Mouse (Mus musculus) embryonic facial prominence, embryonic 13.5 days (tissue): ENCODE measurements around the gene Rnf5. TPM values are rescaled to one million over a fixed set of nuclear protein-coding genes. Genes with fewer than 3 reads are reported as not detected.

ENCODE experiments used
- ATAC-seq: fragments of 200-750 bp; cut with Nextera tagmentation; 2 replicates; pipeline ENCODE4 v1.8.0; 2017; ENCODE audit warnings: low read depth; ENCODE audit not compliant: insufficient number of reproducible peaks, insufficient read depth, low FRiP score, low TSS enrichment
- H3K27ac ChIP-seq: fragments of 300-500 bp; sonication (generic); 2 replicates; pipeline ENCODE4 v1.5.1; 2015; ENCODE audit warnings: moderate library complexity, mild to moderate bottlenecking, inconsistent platforms
- H3K27me3 ChIP-seq: fragments of 300-500 bp; sonication (generic); 2 replicates; pipeline ENCODE4 v1.6.1; 2015; ENCODE audit warnings: mild to moderate bottlenecking, inconsistent platforms
- H3K36me3 ChIP-seq: fragments of 300-500 bp; sonication (generic); 2 replicates; pipeline ENCODE4 v1.6.1; 2015; ENCODE audit warnings: mild to moderate bottlenecking, inconsistent platforms
- H3K4me1 ChIP-seq: fragments of 300-500 bp; sonication (generic); 2 replicates; pipeline ENCODE4 v1.6.1; 2015; ENCODE audit warnings: inconsistent platforms
- H3K4me2 ChIP-seq: fragments of 300-500 bp; sonication (generic); 2 replicates; pipeline ENCODE4 v1.6.1; 2015; ENCODE audit warnings: moderate library complexity, mild to moderate bottlenecking, inconsistent platforms
- H3K4me3 ChIP-seq: fragments of 300-500 bp; sonication (generic); 2 replicates; pipeline ENCODE4 v1.5.1; 2015; ENCODE audit warnings: mild to moderate bottlenecking, inconsistent platforms
- H3K9ac ChIP-seq: fragments of 300-500 bp; sonication (generic); 2 replicates; pipeline ENCODE4 v1.6.1; 2015; ENCODE audit warnings: mild to moderate bottlenecking, inconsistent platforms
- H3K9me3 ChIP-seq: fragments of 300-500 bp; sonication (generic); 2 replicates; pipeline ENCODE4 v1.6.1; 2016; ENCODE audit warnings: inconsistent platforms
- WGBS: fragments of 180-500 bp; shearing (Covaris S2); methylation state at CpG from one replicate; pipeline ENCODE4 v1.1.7; 2015; ENCODE audit warnings: mixed read lengths; 5-methylcytosine and 5-hydroxymethylcytosine counted together
- polyA plus RNA-seq: library from polyadenylated mRNA; unstranded; fragments of >200 nt; fragmentation: Nextera tagmentation; extraction: Ambion mirVana; gene quantifications from 2 replicates; pipeline ENCODE4 v1.2.1, GENCODE M21; 2015

Gene Rnf5
- polyA plus RNA-seq, 1 experiment from 2014 or later: 130 TPM

DNA sequence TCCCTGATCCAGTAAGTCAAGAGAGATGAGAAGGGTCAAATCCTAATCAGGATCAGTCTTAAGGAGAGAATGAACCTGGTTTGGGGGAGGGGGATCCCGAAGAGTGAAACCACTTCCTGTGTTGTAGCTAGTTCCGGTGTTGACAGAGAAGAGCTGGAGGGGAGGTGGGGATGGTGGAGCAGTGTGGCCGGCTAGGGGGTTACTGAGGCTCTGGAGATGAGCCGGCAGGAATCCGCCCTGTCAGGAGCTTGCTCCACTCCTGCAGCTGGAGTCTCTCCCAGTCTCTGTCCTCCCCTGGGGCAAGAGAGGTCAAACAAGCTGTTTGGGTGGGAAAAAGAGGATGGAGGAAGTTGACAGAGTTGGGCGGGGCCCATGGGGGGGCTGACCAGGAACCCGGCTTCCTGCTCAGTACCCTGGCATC lies 13.8 kb downstream of the Rnf5 start, which contains the start of gene Gpsm3:
Gene Gpsm3 (plus strand): TSS at position 126 of the 421 bp plus-strand sequence.
- H3K4me3 ChIP-seq: no peak within 1 kb of the TSS; the same call in none of the 2 replicates
- H3K4me1 ChIP-seq: peaks cover 62% of the 10 kb centered on the region
- no peak for ATAC-seq
- WGBS: 11% methylated on average over 7 of the region's 7 CpGs
- H3K9ac ChIP-seq: 0 out of 2 replicates have a peak within 1 kb of the TSS, but pooled peaks have one; percentile 27
- no peaks in the 10 kb centered on the region for H3K27me3 ChIP-seq
- no peaks in the 10 kb centered on the region for H3K9me3 ChIP-seq
- H3K36me3 ChIP-seq: peaks cover 8% of the 10 kb centered on the region
- H3K4me2 ChIP-seq: peak within 1 kb of the TSS; percentile 96
- H3K27ac ChIP-seq: peak within 1 kb of the TSS; percentile 99; the same call in 1 of the 2 replicates

DNA sequence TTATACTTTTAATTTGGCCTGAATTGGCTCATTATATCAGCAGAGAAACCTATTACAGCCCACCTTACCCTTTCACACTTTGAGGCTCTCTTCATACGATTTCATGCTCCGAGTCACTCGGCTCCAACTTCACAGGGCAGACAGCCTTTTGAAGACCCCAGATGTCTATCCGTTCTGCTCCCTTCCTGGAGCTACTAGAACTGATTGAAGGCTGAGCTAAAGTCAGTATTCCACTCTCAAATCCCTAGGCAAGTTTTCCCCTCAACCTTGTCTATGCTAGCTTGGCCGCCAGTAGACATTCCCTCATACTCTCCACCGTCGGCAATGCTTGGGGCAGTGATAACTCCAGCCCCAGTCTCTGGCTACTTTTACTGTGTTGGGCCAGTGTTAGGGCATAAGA lies 14.3 kb downstream of the Rnf5 start:
- H3K9me3 ChIP-seq: no peaks in the 10 kb centered on the region
- H3K27me3 ChIP-seq: no peaks in the 10 kb centered on the region
- H3K9ac ChIP-seq: no peak overlapping the region
- no peak for ATAC-seq
- peaks cover 58% of the 10 kb centered on the region for H3K4me1 ChIP-seq
- 25% methylated on average over 7 of the region's 7 CpGs for WGBS
- no peak overlapping the region; the same call in 1 of the 2 replicates for H3K27ac ChIP-seq
- H3K4me3 ChIP-seq: no peak overlapping the region
- peaks cover 3% of the 10 kb centered on the region; the same call in 1 of the 2 replicates for H3K36me3 ChIP-seq
- peak overlapping the region; percentile 96 for H3K4me2 ChIP-seq

DNA sequence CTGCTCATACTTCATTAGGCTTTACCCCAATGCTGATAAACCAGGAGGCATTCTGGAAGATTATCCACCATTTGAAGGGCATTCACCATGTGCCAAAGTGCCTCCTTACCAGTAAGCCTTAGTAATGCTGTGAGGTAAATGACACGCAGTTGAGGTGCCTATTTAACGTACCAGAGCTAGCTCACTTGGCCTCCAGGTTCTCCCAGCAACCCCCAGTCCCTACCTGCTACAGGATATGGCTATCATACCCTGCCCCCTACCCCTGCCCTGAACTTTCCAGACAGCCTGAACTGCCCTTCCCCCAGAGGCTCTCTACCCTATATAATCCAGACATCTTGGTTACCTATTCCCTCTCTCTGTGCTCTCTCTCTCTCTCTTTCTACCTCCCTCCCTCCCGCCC lies 14.7 kb downstream of the Rnf5 start:
- WGBS: 56% methylated on average over 3 of the region's 3 CpGs
- Histone ChIP-seq H3K27ac (no peak overlapping the region), H3K4me2 (no peak overlapping the region; the same call in 1 of the 2 replicates), H3K9me3 (no peaks in the 10 kb centered on the region), H3K4me1 (peaks cover 53% of the 10 kb centered on the region), H3K4me3 (no peak overlapping the region), H3K27me3 (no peaks in the 10 kb centered on the region), H3K36me3 (no peaks in the 10 kb centered on the region), H3K9ac (no peak overlapping the region)
- ATAC-seq: no peak

GRCm38 (mm10) chr17:34587814-34588213 lies 15.7 kb downstream of the Rnf5 start:
- peaks cover 52% of the 10 kb centered on the region for H3K4me1 ChIP-seq

GRCm38 (mm10) chr17:34587423-34587811 lies 16.1 kb downstream of the Rnf5 start:
- no peaks in the 10 kb centered on the region for H3K36me3 ChIP-seq
- H3K9me3 ChIP-seq: no peaks in the 10 kb centered on the region
- H3K4me1 ChIP-seq: peaks cover 52% of the 10 kb centered on the region
- ATAC-seq: peak; percentile 77
- peak overlapping the region; percentile 91 for H3K4me2 ChIP-seq
- peak overlapping the region; percentile 98 for H3K27ac ChIP-seq
- under 1% methylated on average over 50 of the region's 50 CpGs for WGBS
- H3K9ac ChIP-seq: peak overlapping the region; percentile 95
- H3K27me3 ChIP-seq: no peaks in the 10 kb centered on the region
- H3K4me3 ChIP-seq: peak overlapping the region; percentile 75

More at GRCm38 (mm10) chr17:34587814-34588213, 15.7 kb downstream of the Rnf5 start:
- ATAC-seq: no peak
- Histone ChIP-seq H3K27ac (peak overlapping the region; percentile 98), H3K9ac (peak overlapping the region; percentile 95), H3K4me2 (peak overlapping the region; percentile 91), H3K36me3 (no peaks in the 10 kb centered on the region), H3K9me3 (no peaks in the 10 kb centered on the region), H3K4me3 (peak overlapping the region; percentile 75), H3K27me3 (no peaks in the 10 kb centered on the region)
- 3% methylated on average over 19 of the region's 19 CpGs for WGBS

- no peaks in the 10 kb centered on the region for H3K36me3 ChIP-seq
- H3K27ac ChIP-seq: peak overlapping the region; percentile 98
- peaks cover 52% of the 10 kb centered on the region for H3K4me1 ChIP-seq
- H3K27me3 ChIP-seq: no peaks in the 10 kb centered on the region
- peak overlapping the region; percentile 95 for H3K9ac ChIP-seq
- H3K4me3 ChIP-seq: peak overlapping the region; percentile 75
- peak overlapping the region; percentile 91 for H3K4me2 ChIP-seq
- ATAC-seq: peak; percentile 79
- under 1% methylated on average over 38 of the region's 38 CpGs for WGBS
- no peaks in the 10 kb centered on the region for H3K9me3 ChIP-seq
Observed at GRCm38 (mm10) chr17:34586796-34587422, 16.6 kb downstream of the Rnf5 start.

DNA sequence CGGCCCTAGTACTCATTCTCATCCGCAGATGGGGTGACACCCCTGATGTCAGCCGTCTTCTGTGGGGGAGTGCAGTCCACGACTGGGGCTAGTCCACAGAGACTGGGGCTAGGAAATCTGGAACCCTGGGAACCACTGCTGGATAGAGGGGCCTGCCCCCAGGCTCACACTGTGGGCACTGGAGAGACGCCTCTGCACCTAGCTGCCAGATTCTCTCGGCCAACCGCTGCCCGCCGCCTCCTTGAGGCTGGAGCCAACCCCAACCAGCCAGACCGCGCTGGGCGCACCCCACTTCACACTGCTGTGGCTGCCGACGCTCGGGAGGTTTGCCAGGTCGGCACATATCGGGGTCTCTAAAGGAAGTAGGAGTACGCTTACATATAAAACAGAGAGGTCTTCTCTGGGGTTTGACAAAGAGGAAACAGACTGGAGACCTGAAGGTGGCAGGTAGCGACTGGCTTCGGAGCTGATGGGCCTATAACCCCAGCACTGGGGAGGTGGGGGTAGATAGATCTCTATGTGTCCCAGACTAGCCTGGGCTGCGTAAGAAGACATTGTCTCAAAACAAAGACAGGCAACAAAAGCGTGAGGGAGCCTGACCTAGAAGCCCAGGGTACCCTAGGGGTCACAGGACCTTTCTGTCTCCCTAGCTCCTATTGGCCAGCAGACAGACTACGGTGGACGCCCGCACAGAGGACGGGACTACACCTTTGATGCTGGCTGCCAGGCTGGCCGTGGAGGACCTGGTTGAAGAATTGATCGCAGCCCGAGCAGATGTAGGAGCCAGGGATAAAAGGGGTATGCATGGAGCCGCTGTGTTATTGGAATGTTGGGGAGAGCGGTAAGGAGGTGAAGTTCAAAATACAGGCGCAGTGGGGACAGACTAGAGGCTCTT lies 17.4 kb downstream of the Rnf5 start:
- H3K27ac ChIP-seq: peak overlapping the region; percentile 98
- ATAC-seq: no peak
- H3K4me2 ChIP-seq: peak overlapping the region; percentile 91
- H3K9me3 ChIP-seq: no peaks in the 10 kb centered on the region
- no peaks in the 10 kb centered on the region for H3K27me3 ChIP-seq
- peaks cover 46% of the 10 kb centered on the region for H3K4me1 ChIP-seq
- WGBS: 22% methylated on average over 32 of the region's 32 CpGs
- H3K4me3 ChIP-seq: peak overlapping the region; percentile 75
- no peaks in the 10 kb centered on the region for H3K36me3 ChIP-seq
- H3K9ac ChIP-seq: peak overlapping the region; percentile 95

DNA sequence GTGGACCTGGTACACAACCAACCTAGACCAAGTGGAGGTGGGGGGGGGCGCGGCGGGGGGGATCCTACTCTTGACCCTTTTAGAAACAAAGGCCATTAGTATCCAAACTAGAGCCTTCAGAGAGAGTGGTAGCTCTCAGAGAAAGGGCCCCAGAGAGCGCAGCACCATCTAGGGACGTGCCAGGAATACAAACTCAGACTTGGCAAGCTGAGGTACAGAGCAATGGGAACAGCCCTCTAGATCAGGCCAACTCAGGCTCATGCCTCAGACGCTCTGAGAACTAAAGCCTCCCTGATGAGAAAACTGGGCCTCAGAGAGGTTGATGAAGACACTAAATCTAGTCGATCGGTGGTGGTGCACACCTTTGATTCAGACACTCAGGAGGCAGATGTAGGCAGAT lies 18.4 kb downstream of the Rnf5 start:
- H3K4me2 ChIP-seq: no peak overlapping the region
- no peak for ATAC-seq
- no peaks in the 10 kb centered on the region for H3K9me3 ChIP-seq
- peaks cover 36% of the 10 kb centered on the region for H3K4me1 ChIP-seq
- no peak overlapping the region for H3K4me3 ChIP-seq
- H3K27ac ChIP-seq: no peak overlapping the region
- WGBS: 91% methylated on average over 8 of the region's 8 CpGs
- no peaks in the 10 kb centered on the region for H3K27me3 ChIP-seq
- no peak overlapping the region for H3K9ac ChIP-seq
- H3K36me3 ChIP-seq: no peaks in the 10 kb centered on the region

DNA sequence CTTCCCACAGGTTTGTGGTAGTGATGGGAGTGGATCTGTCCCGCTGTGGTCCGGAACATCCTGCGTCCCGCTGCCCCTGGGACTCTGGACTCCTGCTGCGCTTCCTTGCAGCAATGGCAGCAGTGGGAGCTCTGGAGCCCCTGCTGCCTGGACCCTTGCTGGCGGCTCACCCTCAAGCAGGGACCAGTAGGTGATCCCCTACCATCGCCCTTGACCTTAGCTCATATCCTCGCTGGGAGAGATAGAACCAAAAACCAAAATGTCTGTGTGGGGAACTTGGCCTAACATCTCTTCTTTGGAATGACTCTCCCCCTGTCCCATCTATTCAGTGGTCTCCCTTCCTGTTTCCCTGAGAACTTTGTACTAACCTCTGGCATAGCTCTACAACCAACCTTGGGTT lies 19.7 kb downstream of the Rnf5 start:
- Histone ChIP-seq H3K9ac (no peak overlapping the region), H3K27ac (no peak overlapping the region), H3K27me3 (no peaks in the 10 kb centered on the region), H3K9me3 (no peaks in the 10 kb centered on the region), H3K4me1 (peaks cover 24% of the 10 kb centered on the region), H3K4me3 (no peak overlapping the region), H3K36me3 (no peaks in the 10 kb centered on the region), H3K4me2 (no peak overlapping the region)
- ATAC-seq: no peak
- 81% methylated on average over 8 of the region's 8 CpGs for WGBS

- H3K9ac ChIP-seq: no peak overlapping the region
- H3K27ac ChIP-seq: no peak overlapping the region
- H3K4me3 ChIP-seq: no peak overlapping the region
- ATAC-seq: no peak
- H3K27me3 ChIP-seq: no peaks in the 10 kb centered on the region
- no peaks in the 10 kb centered on the region for H3K9me3 ChIP-seq
- H3K36me3 ChIP-seq: no peaks in the 10 kb centered on the region
- H3K4me2 ChIP-seq: no peak overlapping the region
- peaks cover 21% of the 10 kb centered on the region for H3K4me1 ChIP-seq
- 55% methylated on average over 7 of the region's 7 CpGs for WGBS
Observed at GRCm38 (mm10) chr17:34583397-34583796, 20.1 kb downstream of the Rnf5 start.

GRCm38 (mm10) chr17:34582528-34582927 lies 21.0 kb downstream of the Rnf5 start:
- Histone ChIP-seq H3K4me3 (no peak overlapping the region), H3K4me2 (no peak overlapping the region), H3K4me1 (peaks cover 15% of the 10 kb centered on the region), H3K9ac (no peak overlapping the region), H3K27ac (no peak overlapping the region), H3K27me3 (no peaks in the 10 kb centered on the region), H3K9me3 (no peaks in the 10 kb centered on the region), H3K36me3 (no peaks in the 10 kb centered on the region)
- 86% methylated on average over 12 of the region's 12 CpGs for WGBS
- ATAC-seq: no peak
